Mouse (Mus musculus): ENCODE results near the gene Cyp1a2.

GRCm38 (mm10) chr9:57656631-57657350, 26.7 kb downstream of the Cyp1a2 start:
- TF ChIP-seq POLR2A (IDR thresholded peaks at IDR 0.05; ENCODE audit: borderline replicate concordance, control insufficient read depth, low read depth, low read length), result no peak
- TF ChIP-seq CTCF (IDR thresholded peaks at IDR 0.05; ENCODE audit: control insufficient read depth, insufficient read depth, low read length), result no peak

Measured in bone marrow, adult 2 months (tissue).